Mouse (Mus musculus) midbrain, postnatal 0 days (tissue): Measurements from ENCODE around the gene Vps36. TPM values are rescaled to one million over a fixed set of nuclear protein-coding genes. Genes with fewer than 3 reads are reported as not detected.

Experiments used
- ATAC-seq: fragments of 200-750 bp; cut with Nextera tagmentation; 2 replicates; pipeline ENCODE4 v1.8.0; 2017; ENCODE audit warnings: moderate number of reproducible peaks, mild to moderate bottlenecking, moderate TSS enrichment, moderate library complexity; ENCODE audit not compliant: low FRiP score
- DNase-seq: peaks from one replicate; pipeline ENCODE4 v3.0.0-alpha.2; 2015; ENCODE audit warnings: low spot score
- H3K27ac ChIP-seq: fragments of 300-500 bp; sonication (generic); 2 replicates; pipeline ENCODE4 v1.5.1; 2014; ENCODE audit warnings: low read depth, mild to moderate bottlenecking, low read length, mixed read lengths
- H3K27me3 ChIP-seq: fragments of 300-500 bp; sonication (generic); 2 replicates; pipeline ENCODE4 v1.6.1; 2014; ENCODE audit warnings: low read length, control low read depth, mixed read lengths; ENCODE audit not compliant: insufficient read depth
- H3K36me3 ChIP-seq: fragments of 300-500 bp; sonication (generic); 2 replicates; pipeline ENCODE4 v1.6.1; 2014; ENCODE audit warnings: low read length, control low read depth, mixed read lengths; ENCODE audit not compliant: insufficient read depth
- H3K4me1 ChIP-seq: fragments of 300-500 bp; sonication (generic); 2 replicates; pipeline ENCODE4 v1.6.1; 2014; ENCODE audit warnings: mild to moderate bottlenecking, control low read depth, antibody characterized with exemption, low read length, mixed read lengths; ENCODE audit not compliant: insufficient read depth
- H3K4me2 ChIP-seq: fragments of 300-500 bp; sonication (generic); 2 replicates; pipeline ENCODE4 v1.6.1; 2014; ENCODE audit warnings: low read depth, mild to moderate bottlenecking, low read length, mixed read lengths; ENCODE audit not compliant: poor library complexity, severe bottlenecking
- H3K4me3 ChIP-seq: fragments of 300-500 bp; sonication (generic); 2 replicates; pipeline ENCODE4 v1.5.1; 2014; ENCODE audit warnings: low read depth, mild to moderate bottlenecking, low read length, moderate library complexity
- H3K9ac ChIP-seq: fragments of 300-500 bp; sonication (generic); replicated peaks from 2 replicates; pipeline ENCODE4 v1.6.1; 2014; ENCODE audit warnings: mild to moderate bottlenecking, low read length, moderate library complexity, mixed read lengths; ENCODE audit not compliant: poor library complexity, severe bottlenecking
- H3K9me3 ChIP-seq: fragments of 300-500 bp; sonication (generic); 2 replicates; pipeline ENCODE4 v1.6.1; 2016; ENCODE audit warnings: low read length, control low read depth
- CTCF ChIP-seq: IDR thresholded peaks from 2 replicates; pipeline ENCODE4 v1.5.1; 2016; ENCODE audit warnings: antibody characterized with exemption, mild to moderate bottlenecking
- WGBS: fragments of 180-500 bp; shearing (Covaris S2); extraction: QIAGEN DNeasy Blood & Tissue Kit; methylation state at CpG from one replicate; pipeline ENCODE4 v1.1.7; 2014; 5-methylcytosine and 5-hydroxymethylcytosine counted together
- polyA plus RNA-seq: library from polyadenylated mRNA; unstranded; fragments of >200 nt; fragmentation: Nextera tagmentation; extraction: Ambion mirVana; gene quantifications from 2 replicates; pipeline ENCODE4 v1.2.1, GENCODE M21; 2015
- total RNA-seq: library from RNA; depleted of rRNA; stranded (reverse); fragments of >200 nt; gene quantifications from 2 replicates; pipeline ENCODE4 v1.2.3, GENCODE M21; 2014

The Vps36 gene
- total and polyA plus RNA-seq, 2 experiments from 2014 or later: 33.2 to 40.9 TPM

GRCm38 (mm10) chr8:22199481-22199880, 6.9 kb downstream of the Vps36 start:
- H3K9ac ChIP-seq: no peak overlapping the region
- TF ChIP-seq CTCF: peak; percentile 33
- H3K4me2 ChIP-seq: no peak overlapping the region
- H3K36me3 ChIP-seq: peaks cover 21% of the 10 kb centered on the region
- no peak overlapping the region for H3K4me3 ChIP-seq
- no peaks in the 10 kb centered on the region for H3K27me3 ChIP-seq
- no peaks in the 10 kb centered on the region for H3K9me3 ChIP-seq
- H3K4me1 ChIP-seq: no peaks in the 10 kb centered on the region
- DNase-seq (no peak), ATAC-seq (no peak)
- H3K27ac ChIP-seq: no peak overlapping the region
- WGBS: 95% methylated on average over 8 of the region's 8 CpGs

GRCm38 (mm10) chr8:22207535-22207934, 14.9 kb downstream of the Vps36 start:
- WGBS: 93% methylated on average over 4 of the region's 4 CpGs
- Histone ChIP-seq H3K4me2 (no peak overlapping the region), H3K4me1 (no peaks in the 10 kb centered on the region), H3K9ac (no peak overlapping the region), H3K4me3 (no peak overlapping the region), H3K9me3 (no peaks in the 10 kb centered on the region), H3K36me3 (peaks cover 24% of the 10 kb centered on the region), H3K27me3 (no peaks in the 10 kb centered on the region), H3K27ac (no peak overlapping the region)
- ATAC-seq (no peak), DNase-seq (no peak)
- TF ChIP-seq CTCF: no peak

GRCm38 (mm10) chr8:22209012-22209411, 16.4 kb downstream of the Vps36 start:
- no peak for DNase-seq
- no peak overlapping the region for H3K9ac ChIP-seq
- H3K4me2 ChIP-seq: no peak overlapping the region
- no peaks in the 10 kb centered on the region for H3K4me1 ChIP-seq
- H3K4me3 ChIP-seq: no peak overlapping the region
- no peaks in the 10 kb centered on the region for H3K9me3 ChIP-seq
- ATAC-seq: no peak
- H3K27ac ChIP-seq: no peak overlapping the region
- TF ChIP-seq CTCF: no peak
- H3K27me3 ChIP-seq: no peaks in the 10 kb centered on the region
- H3K36me3 ChIP-seq: peaks cover 31% of the 10 kb centered on the region
- 62% methylated on average over 5 of the region's 5 CpGs for WGBS

GRCm38 (mm10) chr8:22214826-22215225, 22.2 kb downstream of the Vps36 start:
- Histone ChIP-seq H3K4me2 (no peak overlapping the region), H3K4me3 (no peak overlapping the region), H3K9ac (no peak overlapping the region), H3K27me3 (no peaks in the 10 kb centered on the region), H3K4me1 (no peaks in the 10 kb centered on the region), H3K9me3 (no peaks in the 10 kb centered on the region), H3K27ac (no peak overlapping the region), H3K36me3 (peaks cover 54% of the 10 kb centered on the region)
- TF ChIP-seq CTCF: no peak
- no peak for DNase-seq
- 98% methylated on average over 10 of the region's 10 CpGs for WGBS
- no peak for ATAC-seq

- Histone ChIP-seq H3K4me3 (no peak overlapping the region), H3K27me3 (peaks cover 4% of the 10 kb centered on the region; the same call in 1 of the 2 replicates), H3K4me1 (no peaks in the 10 kb centered on the region), H3K4me2 (no peak overlapping the region), H3K27ac (no peak overlapping the region), H3K36me3 (no peaks in the 10 kb centered on the region), H3K9me3 (no peaks in the 10 kb centered on the region), H3K9ac (no peak overlapping the region)
- 66% methylated on average over 8 of the region's 8 CpGs for WGBS
- ATAC-seq (no peak), DNase-seq (no peak)
- TF ChIP-seq CTCF: no peak
Observed at GRCm38 (mm10) chr8:22226361-22226760, 33.8 kb downstream of the Vps36 start.

- no peak within 1 kb of the TSS for H3K27ac ChIP-seq
- DNase-seq (peak; percentile 1), ATAC-seq (peak; percentile 42)
- no peaks in the 10 kb centered on the region for H3K4me1 ChIP-seq
- H3K9me3 ChIP-seq: no peaks in the 10 kb centered on the region
- 2% methylated on average over 39 of the region's 39 CpGs for WGBS
- TF ChIP-seq CTCF: no peak
- H3K36me3 ChIP-seq: no peaks in the 10 kb centered on the region
- H3K4me2 ChIP-seq: peak within 1 kb of the TSS; percentile 85
- peaks cover 4% of the 10 kb centered on the region; the same call in 1 of the 2 replicates for H3K27me3 ChIP-seq
- H3K4me3 ChIP-seq: peak within 1 kb of the TSS; percentile 43
- peak within 1 kb of the TSS; percentile 30 for H3K9ac ChIP-seq
Observed at GRCm38 (mm10) chr8:22227061-22227877, 34.7 kb downstream of the Vps36 start, which contains the start of gene Thsd1. Gene Thsd1 (plus strand): TSS chr8:22227313.
